Mouse (Mus musculus) left cerebral cortex, adult 2 months (tissue): ENCODE data around the gene Eif6. TPM values are rescaled to one million over a fixed set of nuclear protein-coding genes. Genes with fewer than 3 reads are reported as not detected.

Experiments
- DNase-seq, 2 experiments: peaks; one replicate each; pipeline ENCODE4 v3.0.0; 2021 to 2022; ENCODE audit warnings: low spot score in 2 of 2, mixed read lengths in 1 of 2; ENCODE audit errors: extremely low spot score in 1 of 2
- H3K27ac ChIP-seq: fragments of 200-600 bp; 2 replicates; pipeline ENCODE4 v1.8.1; 2022
- H3K4me3 ChIP-seq: fragments of 200-600 bp; 2 replicates; pipeline ENCODE4 v1.8.1; 2022
- CTCF ChIP-seq: fragments of 200-600 bp; IDR thresholded peaks from 2 replicates; pipeline ENCODE4 v1.8.1; 2022; ENCODE audit warnings: antibody characterized with exemption, mild to moderate bottlenecking, moderate library complexity
- intact Hi-C: fragments of 180-260 bp; cut with DNase I; formaldehyde crosslinking; loops from one replicate; pipeline ENCODE4 v1.15.1; 2025
- total RNA-seq, 2 experiments: library from RNA; stranded (reverse); gene quantifications; 2 replicates each; pipeline ENCODE4 v1.2.3; 2021

The Eif6 gene
- total RNA-seq, 2 experiments from 2014 or later = 67.0 to 71.0 TPM

GRCm38 (mm10) chr2:155779066-155779465 lies 47.7 kb downstream of the Eif6 start:
- DNase-seq = no peak
- intact Hi-C loops = loop anchor here (5.0 kb wide), 1 partner anchor 33 kb away; no protein-coding TSS in a partner anchor
- no peak for TF ChIP-seq CTCF
- Histone ChIP-seq H3K27ac (no peak overlapping the region), H3K4me3 (no peak overlapping the region)

DNA sequence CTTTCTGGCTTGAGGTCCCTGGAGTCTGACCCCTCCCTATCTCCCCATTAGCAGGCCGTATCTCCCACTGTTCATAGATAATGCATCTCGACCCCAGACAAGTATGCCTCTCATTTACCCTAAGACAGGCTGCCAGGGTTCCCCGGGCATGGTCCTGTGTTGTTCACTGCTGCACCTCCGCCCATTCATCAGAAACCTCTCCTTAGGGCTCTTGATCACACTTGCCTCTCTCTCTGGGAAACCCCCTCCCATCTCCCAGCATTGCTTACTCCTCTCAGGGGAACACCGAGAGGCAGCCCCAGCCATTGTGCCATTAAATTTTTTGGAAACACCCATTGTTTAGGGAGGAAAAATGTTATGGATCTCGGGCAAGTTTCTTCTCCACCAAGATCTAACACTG lies 48.7 kb downstream of the Eif6 start:
- H3K4me3 ChIP-seq = no peak overlapping the region
- TF ChIP-seq CTCF = no peak
- intact Hi-C loops = loop anchor here (5.0 kb wide), 1 partner anchor 34 kb away; no protein-coding TSS in a partner anchor
- no peak for DNase-seq
- H3K27ac ChIP-seq = no peak overlapping the region

DNA sequence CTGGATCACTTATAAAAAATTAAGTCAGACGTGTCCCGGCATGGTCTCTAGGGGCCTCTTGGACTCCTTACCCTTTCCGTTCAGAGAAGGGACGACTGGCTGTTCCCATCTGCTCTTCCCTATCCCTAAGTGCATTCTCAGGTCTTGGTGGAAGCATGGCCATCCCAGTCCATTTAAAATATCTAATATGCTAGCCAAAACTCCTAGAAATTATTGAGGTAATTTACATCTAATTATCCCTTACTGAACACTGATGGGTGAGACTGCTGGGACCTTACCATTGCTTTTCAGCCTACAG lies 49.1 kb downstream of the Eif6 start:
- intact Hi-C loops = loop anchor here (5.0 kb wide), 1 partner anchor 35 kb away; no protein-coding TSS in a partner anchor
- no peak overlapping the region for H3K4me3 ChIP-seq

GRCm38 (mm10) chr2:155776824-155777687 lies 49.7 kb downstream of the Eif6 start:
- Histone ChIP-seq H3K27ac (no peak overlapping the region), H3K4me3 (no peak overlapping the region)
- intact Hi-C loops = loop anchor here (5.0 kb wide), 1 partner anchor 35 kb away; no protein-coding TSS in a partner anchor
- no peak for TF ChIP-seq CTCF
- no peak for DNase-seq

More for the DNA sequence above, 49.1 kb downstream of the Eif6 start:
- no peak for DNase-seq
- TF ChIP-seq CTCF = no peak
- H3K27ac ChIP-seq = no peak overlapping the region

DNA sequence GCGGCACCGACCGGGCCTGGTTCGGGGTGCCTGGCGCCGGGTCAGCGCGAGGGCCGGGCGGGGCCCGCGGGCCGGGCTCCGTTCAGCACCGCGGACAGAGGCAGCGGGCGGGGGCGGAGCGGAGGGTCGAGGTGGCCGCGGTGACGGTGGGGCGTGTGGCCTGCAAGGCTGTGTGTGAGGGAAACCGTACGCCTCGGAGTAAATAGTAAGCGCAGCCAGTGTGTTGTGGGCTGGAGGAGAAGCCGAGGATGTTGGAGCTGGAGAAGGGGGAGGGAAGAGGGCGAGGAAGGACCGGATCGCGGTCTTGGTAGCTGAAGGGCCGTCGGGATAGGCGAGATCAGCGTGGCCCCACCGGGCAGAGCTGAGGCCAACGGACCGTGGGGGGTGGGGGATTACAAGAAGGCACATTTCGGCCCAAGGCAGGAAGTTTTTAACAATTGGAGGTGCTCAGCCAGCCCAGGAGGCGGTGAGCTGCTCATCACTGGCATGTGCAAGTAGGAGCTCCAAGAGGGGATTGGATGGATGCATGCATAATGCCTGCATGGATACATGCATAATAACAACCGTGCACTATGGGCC lies 51.0 kb downstream of the Eif6 start:
- H3K27ac ChIP-seq = peak overlapping the region; percentile 71; the same call in 1 of the 2 replicates
- no peak for TF ChIP-seq CTCF
- peak; percentile 32 to 50 for DNase-seq
- intact Hi-C loops = loop anchor here (5.0 kb wide), 1 partner anchor 37 kb away; no protein-coding TSS in a partner anchor
- peak overlapping the region; percentile 66 for H3K4me3 ChIP-seq

DNA sequence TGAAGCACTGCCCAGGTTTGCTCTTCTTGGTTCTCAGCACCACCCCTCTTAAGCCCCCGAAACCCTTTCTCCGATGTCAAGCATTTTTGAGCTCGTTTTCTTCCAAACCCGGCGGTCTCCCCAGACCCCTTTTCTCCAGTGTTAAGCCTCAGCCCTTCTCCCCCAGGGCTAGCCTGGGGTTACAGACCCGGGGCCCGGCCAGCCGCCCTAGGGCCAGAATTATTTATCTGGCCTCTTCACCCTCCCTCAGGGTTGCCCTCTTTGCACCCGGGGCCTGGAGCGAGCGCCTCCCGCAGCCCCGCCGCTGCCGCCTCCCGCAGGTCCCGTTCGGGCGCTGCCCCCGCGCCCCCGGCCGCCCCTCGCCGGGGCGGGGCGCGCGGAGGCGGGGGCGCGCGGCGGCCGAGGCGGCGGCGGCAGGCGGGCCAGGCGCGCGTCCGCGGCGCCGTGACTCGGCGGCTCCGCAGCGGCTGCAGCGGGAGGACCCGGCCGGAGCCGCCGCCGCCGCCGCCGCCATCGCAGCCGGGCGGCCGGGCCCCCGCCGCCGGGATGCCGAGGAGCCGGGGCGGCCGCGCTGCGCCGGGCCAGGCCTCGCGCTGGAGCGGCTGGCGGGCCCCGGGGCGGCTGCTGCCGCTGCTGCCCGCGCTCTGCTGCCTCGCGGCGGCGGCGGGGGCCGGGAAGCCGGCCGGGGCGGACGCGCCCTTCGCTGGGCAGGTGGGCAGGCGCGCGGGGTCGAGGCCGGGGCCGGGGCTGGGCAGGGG lies 51.6 kb downstream of the Eif6 start, which contains the start of gene Mmp24:
Gene Mmp24 (plus strand): TSS at position 416 of the 758 bp plus-strand sequence.
- DNase-seq = no peak
- intact Hi-C loops = loop anchor here (5.0 kb wide), 1 partner anchor 37 kb away; no protein-coding TSS in a partner anchor
- Histone ChIP-seq H3K27ac (peak within 1 kb of the TSS; percentile 71; the same call in 1 of the 2 replicates), H3K4me3 (peak within 1 kb of the TSS; percentile 66)
- no peak for TF ChIP-seq CTCF

- no peak for TF ChIP-seq CTCF
- no peak overlapping the region; the same call in 1 of the 2 replicates for H3K27ac ChIP-seq
- H3K4me3 ChIP-seq = no peak overlapping the region; the same call in 1 of the 2 replicates
- DNase-seq = no peak
- intact Hi-C loops = no loop called here
Observed at GRCm38 (mm10) chr2:155774261-155774926, 52.3 kb downstream of the Eif6 start.

GRCm38 (mm10) chr2:155773664-155774063 lies 53.1 kb downstream of the Eif6 start:
- no peak overlapping the region for H3K27ac ChIP-seq
- H3K4me3 ChIP-seq = no peak overlapping the region
- no peak for DNase-seq
- TF ChIP-seq CTCF = no peak
- intact Hi-C loops = no loop called here

Other genes starting within 250 kb of the Eif6 start
- gene Gss, start 234.1 kb downstream of the Eif6 start, total RNA-seq = 10 to 100 TPM; 14.8 to 14.9 TPM
- 10 to 100 TPM in 1 of 2 experiments, 1 to 10 TPM in 1; 7.1 to 10.9 TPM for gene Myh7b, start 215.7 kb downstream of the Eif6 start, total RNA-seq
- 100 to 1,000 TPM; 147 to 153 TPM for gene Trpc4ap, start 134.5 kb downstream of the Eif6 start, total RNA-seq
- 10 to 100 TPM; 18.7 to 19.2 TPM for gene Edem2, start 97.5 kb downstream of the Eif6 start, total RNA-seq
- not detected for gene Gm17581, start 91.1 kb downstream of the Eif6 start, total RNA-seq
- 1 to 10 TPM; 1.2 to 1.4 TPM for gene Procr, start 75.8 kb downstream of the Eif6 start, total RNA-seq
- 10 to 100 TPM; 35.6 to 37.8 TPM for gene Mmp24, start 51.6 kb downstream of the Eif6 start, total RNA-seq
- 10 to 100 TPM; 53.1 to 56.8 TPM for gene BC029722, start 7.5 kb downstream of the Eif6 start, total RNA-seq
- not detected for gene Fam83c, start 7.9 kb upstream of the Eif6 start, total RNA-seq
- gene Uqcc1, start 103.4 kb upstream of the Eif6 start, total RNA-seq = 10 to 100 TPM; 70.4 to 75.7 TPM
- gene Gm15557, start 113.8 kb upstream of the Eif6 start, total RNA-seq = not detected
- gene Gdf5, start 118.4 kb upstream of the Eif6 start, total RNA-seq = under 1 TPM in 1 of 2 experiments, not detected in 1; 0.25 TPM
- 10 to 100 TPM; 19.5 to 19.9 TPM for gene Cep250, start 129.5 kb upstream of the Eif6 start, total RNA-seq
- gene 6430550D23Rik, start 181.1 kb upstream of the Eif6 start, total RNA-seq = 1 to 10 TPM; 1.4 to 2.0 TPM
- gene Ergic3, start 181.1 kb upstream of the Eif6 start, total RNA-seq = 100 to 1,000 TPM; 187 to 188 TPM
- not detected for gene Fer1l4, start 226.0 kb upstream of the Eif6 start, total RNA-seq
- 1 to 10 TPM; 3.8 to 4.1 TPM for gene Spag4, start 238.2 kb upstream of the Eif6 start, total RNA-seq